Mouse (Mus musculus) limb, embryonic 10.5 days (tissue): Measurements from ENCODE around the gene Prr15l. TPM values are rescaled to one million over a fixed set of nuclear protein-coding genes. Genes with fewer than 3 reads are reported as not detected.

ENCODE experiments used
- polyA plus RNA-seq: library from polyadenylated mRNA; unstranded; fragments of >200 nt; fragmentation: Nextera tagmentation; extraction: Ambion mirVana; gene quantifications from 2 replicates; pipeline ENCODE4 v1.2.1, GENCODE M21; 2016

Prr15l gene
- polyA plus RNA-seq, 1 experiment from 2014 or later: 0.71 TPM

Other genes starting within 250 kb of the Prr15l start
- 21.4 and 22.0 TPM in 2 replicates for gene Snx11, start 150.5 kb upstream of the Prr15l start, polyA plus RNA-seq
- 179 and 200 TPM in 2 replicates for gene Cbx1, start 139.0 kb upstream of the Prr15l start, polyA plus RNA-seq
- 60.0 and 69.3 TPM in 2 replicates for gene Nfe2l1, start 98.1 kb upstream of the Prr15l start, polyA plus RNA-seq
- 25.9 and 39.9 TPM in 2 replicates for gene Copz2, start 78.2 kb upstream of the Prr15l start, polyA plus RNA-seq
- gene Cdk5rap3, start 11.6 kb upstream of the Prr15l start, polyA plus RNA-seq: 85.3 and 90.0 TPM in 2 replicates
- 31.3 and 33.0 TPM in 2 replicates for gene Pnpo, start 15.9 kb downstream of the Prr15l start, polyA plus RNA-seq
- gene Sp2, start 54.9 kb downstream of the Prr15l start, polyA plus RNA-seq: 26.1 and 28.1 TPM in 2 replicates
- gene Sp6, start 85.3 kb downstream of the Prr15l start, polyA plus RNA-seq: 9.2 and 11.8 TPM in 2 replicates
- 47.5 and 50.4 TPM in 2 replicates for gene Scrn2, start 101.8 kb downstream of the Prr15l start, polyA plus RNA-seq
- gene Lrrc46, start 113.3 kb downstream of the Prr15l start, polyA plus RNA-seq: 0.90 and 1.0 TPM in 2 replicates
- 93.6 and 94.8 TPM in 2 replicates for gene Mrpl10, start 113.5 kb downstream of the Prr15l start, polyA plus RNA-seq
- gene Osbpl7, start 122.5 kb downstream of the Prr15l start, polyA plus RNA-seq: 8.3 and 10.1 TPM in 2 replicates
- 0.05 and 0.08 TPM in 2 replicates for gene Tbx21, start 187.2 kb downstream of the Prr15l start, polyA plus RNA-seq
- 6.1 and 7.8 TPM in 2 replicates for gene Tbkbp1, start 223.4 kb downstream of the Prr15l start, polyA plus RNA-seq